Mouse (Mus musculus): ENCODE data around the gene Nmt1. TPM values are rescaled to one million over a fixed set of nuclear protein-coding genes. Genes with fewer than 3 reads are reported as not detected.

Gene Nmt1
- polyA plus RNA-seq (2015; fragmentation: Nextera tagmentation; extraction: Ambion mirVana) = 47.9 and 49.5 TPM in 2 replicates

DNA sequence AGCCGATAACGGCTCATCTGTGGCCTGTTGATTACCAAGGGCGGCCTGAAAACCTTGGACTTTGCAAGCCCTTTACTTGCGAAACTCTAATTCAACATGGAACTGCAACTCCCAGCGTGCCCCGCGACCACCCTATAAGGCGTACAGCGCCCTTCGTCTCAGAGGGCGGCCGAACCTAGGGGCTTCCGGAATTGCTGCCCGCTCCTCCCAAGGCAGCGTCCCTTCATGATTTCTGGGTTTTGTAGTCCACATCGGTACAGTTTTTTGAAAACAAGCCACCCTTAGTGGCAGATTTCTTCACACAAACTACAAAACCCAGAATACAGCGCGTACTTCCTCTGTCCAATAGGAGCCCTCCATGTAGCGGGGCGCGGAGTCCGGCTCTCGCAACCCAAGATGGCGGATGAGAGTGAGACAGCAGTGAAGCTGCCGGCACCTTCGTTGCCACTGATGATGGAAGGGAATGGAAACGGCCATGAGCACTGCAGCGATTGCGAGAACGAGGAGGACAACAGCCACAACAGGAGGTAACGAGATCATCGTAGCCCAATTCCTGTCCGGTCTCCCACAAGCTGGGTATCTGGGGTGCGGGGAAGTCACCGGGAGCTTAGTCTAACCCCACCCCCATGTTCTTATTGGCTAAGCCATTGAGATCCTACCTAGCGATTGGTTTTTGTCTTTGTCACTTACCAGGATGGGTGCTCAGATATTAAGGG is at the start of gene Nmt1, which contains the start of gene Dcakd:
Gene Nmt1, plus strand, starts transcription at position 15 of the 716 bp plus-strand sequence.
Gene Dcakd, minus strand, starts transcription at position 158 of the 716 bp plus-strand sequence.

DNA sequence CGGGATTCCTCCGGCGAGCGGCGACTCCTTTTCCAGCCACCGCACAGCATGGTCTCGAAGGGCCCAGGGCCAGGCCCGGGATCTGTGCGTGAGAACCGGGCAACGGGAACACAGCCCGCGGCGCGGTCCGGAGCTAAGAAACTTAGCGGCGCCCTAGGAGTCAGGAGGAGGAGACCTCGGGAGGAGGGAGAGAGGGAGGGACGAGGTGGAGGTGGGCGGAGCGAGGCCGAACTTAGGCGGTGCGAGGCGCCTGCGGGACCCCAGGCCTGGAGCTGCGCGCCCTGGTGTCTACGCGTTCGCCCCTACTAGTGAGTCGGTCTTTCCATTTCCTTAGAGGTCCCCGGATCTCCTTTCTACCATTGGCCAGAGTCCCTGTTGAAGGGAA is 73.5 kb downstream of the Nmt1 start, which contains the start of the genes Plcd3 and Acbd4:
Gene Plcd3, minus strand, starts transcription at position 178 of the 385 bp plus-strand sequence.
Gene Acbd4, plus strand, starts transcription at position 202 of the 385 bp plus-strand sequence.

DNA sequence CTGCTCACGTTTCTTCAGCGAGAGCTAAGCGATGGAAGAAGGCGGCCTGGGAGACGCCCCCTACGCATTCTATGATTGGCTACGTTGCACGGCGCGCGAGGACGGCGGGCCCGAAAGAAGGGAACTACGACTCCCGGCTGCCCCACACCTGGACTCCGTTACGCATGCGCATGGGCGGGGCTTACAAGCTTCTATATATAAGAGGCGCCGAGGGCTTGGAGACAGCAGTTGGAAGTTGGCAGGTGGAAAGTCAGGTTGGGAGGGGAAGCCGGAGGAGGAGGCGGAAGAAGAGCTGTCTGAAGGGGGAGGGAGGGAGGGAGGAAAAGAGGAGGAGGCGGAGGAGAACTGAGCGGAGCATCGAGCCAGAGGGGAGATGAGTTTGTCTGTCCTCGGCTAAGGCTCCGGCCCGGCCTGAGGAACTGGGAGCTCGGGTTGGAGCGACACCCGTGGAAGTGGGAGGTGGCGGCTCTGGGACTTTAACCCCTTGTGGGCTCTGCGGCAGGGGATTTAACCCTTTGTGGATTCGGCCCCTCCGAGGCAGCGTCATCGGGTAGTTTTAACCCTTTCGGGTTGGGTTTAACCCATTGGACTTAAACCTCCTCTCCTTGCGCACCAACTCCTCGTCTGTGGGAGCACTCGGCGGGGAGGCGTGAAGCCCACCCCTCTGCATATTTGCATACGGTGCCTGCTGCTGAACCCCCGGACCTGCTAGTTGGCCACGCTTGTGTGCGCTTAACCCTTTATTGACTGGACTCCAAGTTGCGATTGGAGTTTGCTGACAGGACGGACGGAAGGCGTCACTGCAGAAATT is 88.2 kb downstream of the Nmt1 start, which contains the start of gene Hexim1:
Gene Hexim1, plus strand, starts transcription at position 224 of the 811 bp plus-strand sequence.

Small RNA genes within 50 kb of the gene (microRNA-seq; reads per million reads assigned to microRNA genes)
- not detected for gene Mir6931

Other genes starting within 250 kb of the Nmt1 start
- gene Gjc1, start 208.5 kb upstream of the Nmt1 start, polyA plus RNA-seq (2015; fragmentation: Nextera tagmentation; extraction: Ambion mirVana) = 24.7 and 31.1 TPM in 2 replicates
- 8.2 and 10.7 TPM in 2 replicates for gene Higd1b, start 192.3 kb upstream of the Nmt1 start, polyA plus RNA-seq (2015; fragmentation: Nextera tagmentation; extraction: Ambion mirVana)
- gene Eftud2, start 147.2 kb upstream of the Nmt1 start, polyA plus RNA-seq (2015; fragmentation: Nextera tagmentation; extraction: Ambion mirVana) = 70.1 and 74.0 TPM in 2 replicates
- 0.77 and 0.99 TPM in 2 replicates for gene Ccdc103, start 147.0 kb upstream of the Nmt1 start, polyA plus RNA-seq (2015; fragmentation: Nextera tagmentation; extraction: Ambion mirVana)
- not detected in 2 replicates for gene Fam187a, start 143.0 kb upstream of the Nmt1 start, polyA plus RNA-seq (2015; fragmentation: Nextera tagmentation; extraction: Ambion mirVana)
- 0.19 and 0.33 TPM in 2 replicates for gene Gfap, start 127.3 kb upstream of the Nmt1 start, polyA plus RNA-seq (2015; fragmentation: Nextera tagmentation; extraction: Ambion mirVana)
- gene Kif18b, start 103.1 kb upstream of the Nmt1 start, polyA plus RNA-seq (2015; fragmentation: Nextera tagmentation; extraction: Ambion mirVana) = 1.5 and 2.1 TPM in 2 replicates
- 0.67 and 1.1 TPM in 2 replicates for gene C1ql1, start 81.5 kb upstream of the Nmt1 start, polyA plus RNA-seq (2015; fragmentation: Nextera tagmentation; extraction: Ambion mirVana)
- 56.8 and 60.1 TPM in 2 replicates for gene Dcakd, start 143 bp downstream of the Nmt1 start, polyA plus RNA-seq (2015; fragmentation: Nextera tagmentation; extraction: Ambion mirVana)
- gene Plcd3, start 73.5 kb downstream of the Nmt1 start, polyA plus RNA-seq (2015; fragmentation: Nextera tagmentation; extraction: Ambion mirVana) = 5.7 TPM in 2 replicates
- 41.3 and 42.1 TPM in 2 replicates for gene Acbd4, start 73.5 kb downstream of the Nmt1 start, polyA plus RNA-seq (2015; fragmentation: Nextera tagmentation; extraction: Ambion mirVana)
- 3.0 and 3.5 TPM in 2 replicates for gene Hexim1, start 88.0 kb downstream of the Nmt1 start, polyA plus RNA-seq (2015; fragmentation: Nextera tagmentation; extraction: Ambion mirVana)
- gene Hexim2, start 104.2 kb downstream of the Nmt1 start, polyA plus RNA-seq (2015; fragmentation: Nextera tagmentation; extraction: Ambion mirVana) = 3.6 and 4.6 TPM in 2 replicates
- 1.3 and 3.3 TPM in 2 replicates for gene Fmnl1, start 142.9 kb downstream of the Nmt1 start, polyA plus RNA-seq (2015; fragmentation: Nextera tagmentation; extraction: Ambion mirVana)
- 1.4 and 1.6 TPM in 2 replicates for gene 1700023F06Rik, start 180.4 kb downstream of the Nmt1 start, polyA plus RNA-seq (2015; fragmentation: Nextera tagmentation; extraction: Ambion mirVana)
- gene Spata32, start 190.2 kb downstream of the Nmt1 start, polyA plus RNA-seq (2015; fragmentation: Nextera tagmentation; extraction: Ambion mirVana) = not detected in 2 replicates
- gene Map3k14, start 239.3 kb downstream of the Nmt1 start, polyA plus RNA-seq (2015; fragmentation: Nextera tagmentation; extraction: Ambion mirVana) = 3.5 and 3.6 TPM in 2 replicates